Mouse (Mus musculus) olfactory bulb, adult 2 months (tissue): ENCODE data around the gene Vsir. TPM values are rescaled to one million over a fixed set of nuclear protein-coding genes. Genes with fewer than 3 reads are reported as not detected.

Source experiments
- H3K27ac ChIP-seq: fragments of 200-500 bp; 2 replicates; pipeline ENCODE4 v1.5.1; 2012; ENCODE audit warnings: low read depth, low read length; ENCODE audit not compliant: insufficient read depth
- H3K4me1 ChIP-seq: fragments of 200-500 bp; 2 replicates; pipeline ENCODE4 v1.6.1; 2012; ENCODE audit warnings: low read length; ENCODE audit not compliant: control insufficient read depth, insufficient read depth
- H3K4me3 ChIP-seq: fragments of 200-500 bp; 2 replicates; pipeline ENCODE4 v1.5.1; 2012; ENCODE audit warnings: mild to moderate bottlenecking, low read depth, low read length, moderate library complexity; ENCODE audit not compliant: insufficient read depth
- CTCF ChIP-seq: fragments of 200-500 bp; IDR thresholded peaks from 2 replicates; pipeline ENCODE4 v1.5.1; 2012; ENCODE audit warnings: low read depth, mild to moderate bottlenecking, low read length, moderate library complexity; ENCODE audit not compliant: insufficient read depth
- POLR2A ChIP-seq: fragments of 200-500 bp; IDR thresholded peaks from 2 replicates; pipeline ENCODE4 v1.6.1; 2012; ENCODE audit warnings: mild to moderate bottlenecking, low read depth, low read length, moderate library complexity; ENCODE audit not compliant: insufficient read depth
- WGBS: fragments of 180-500 bp; shearing (Covaris S2); methylation state at CpG from one replicate; pipeline ENCODE4 v1.1.7; 2018; 5-methylcytosine and 5-hydroxymethylcytosine counted together
- polyA plus RNA-seq: library from polyadenylated mRNA; stranded (reverse); fragments of >200 nt; gene quantifications from 2 replicates; pipeline ENCODE4 v1.2.4, GENCODE M21; 2012; ENCODE audit warnings: low replicate concordance; ENCODE audit not compliant: missing spikeins, insufficient read depth, insufficient read length

Vsir gene
- polyA plus RNA-seq, 1 experiment: not detected

- TF ChIP-seq CTCF (no peak), POLR2A (no peak)
- 87% methylated on average over 6 of the region's 6 CpGs for WGBS
Observed at GRCm38 (mm10) chr10:60373543-60373936, 26.9 kb downstream of the Vsir start.

GRCm38 (mm10) chr10:60373937-60374578 lies 27.4 kb downstream of the Vsir start:
- Histone ChIP-seq H3K4me3 (no peak overlapping the region), H3K4me1 (peaks cover 13% of the 10 kb centered on the region; the same call in 1 of the 2 replicates), H3K27ac (no peak overlapping the region)
- TF ChIP-seq CTCF (no peak), POLR2A (no peak)
- 67% methylated on average over 8 of the region's 8 CpGs for WGBS

More at GRCm38 (mm10) chr10:60373543-60373936, 26.9 kb downstream of the Vsir start:
- no peak overlapping the region for H3K4me3 ChIP-seq
- no peak overlapping the region for H3K27ac ChIP-seq
- H3K4me1 ChIP-seq: peaks cover 13% of the 10 kb centered on the region; the same call in 1 of the 2 replicates

GRCm38 (mm10) chr10:60376704-60377103 lies 30.1 kb downstream of the Vsir start:
- WGBS: 93% methylated on average over 16 of the region's 16 CpGs
- TF ChIP-seq CTCF (no peak), POLR2A (no peak)

GRCm38 (mm10) chr10:60379419-60379957 lies 32.8 kb downstream of the Vsir start:
- WGBS: 74% methylated on average over 9 of the region's 9 CpGs
- H3K27ac ChIP-seq: no peak overlapping the region
- no peaks in the 10 kb centered on the region; the same call in 1 of the 2 replicates for H3K4me1 ChIP-seq
- no peak overlapping the region for H3K4me3 ChIP-seq
- no peak for TF ChIP-seq POLR2A
- TF ChIP-seq CTCF: no peak

More at GRCm38 (mm10) chr10:60376704-60377103, 30.1 kb downstream of the Vsir start:
- no peak overlapping the region for H3K4me3 ChIP-seq
- peaks cover 6% of the 10 kb centered on the region for H3K4me1 ChIP-seq
- no peak overlapping the region for H3K27ac ChIP-seq

GRCm38 (mm10) chr10:60380229-60380628 lies 33.6 kb downstream of the Vsir start:
- H3K27ac ChIP-seq: no peak overlapping the region
- TF ChIP-seq POLR2A: no peak
- no peak for TF ChIP-seq CTCF
- H3K4me3 ChIP-seq: no peak overlapping the region
- no peaks in the 10 kb centered on the region; the same call in 1 of the 2 replicates for H3K4me1 ChIP-seq
- 91% methylated on average over 3 of the region's 3 CpGs for WGBS

GRCm38 (mm10) chr10:60381142-60381925 lies 34.7 kb downstream of the Vsir start:
- TF ChIP-seq POLR2A (no peak), CTCF (no peak)
- 78% methylated on average over 10 of the region's 10 CpGs for WGBS
- no peak overlapping the region for H3K27ac ChIP-seq
- no peaks in the 10 kb centered on the region; the same call in 1 of the 2 replicates for H3K4me1 ChIP-seq
- H3K4me3 ChIP-seq: no peak overlapping the region

- Histone ChIP-seq H3K27ac (no peak overlapping the region), H3K4me1 (0 out of 2 replicates have a peak, but pooled peaks cover 4% of the 10 kb centered on the region), H3K4me3 (no peak overlapping the region)
- TF ChIP-seq POLR2A (no peak), CTCF (no peak)
- WGBS: 94% methylated on average over 2 of the region's 2 CpGs
Observed at GRCm38 (mm10) chr10:60388332-60388731, 41.7 kb downstream of the Vsir start.

- 55% methylated on average over 9 of the region's 9 CpGs for WGBS
- 0 out of 2 replicates have a peak, but pooled peaks cover 4% of the 10 kb centered on the region for H3K4me1 ChIP-seq
- no peak for TF ChIP-seq POLR2A
- no peak for TF ChIP-seq CTCF
Observed at GRCm38 (mm10) chr10:60389447-60389865, 42.8 kb downstream of the Vsir start.

More at GRCm38 (mm10) chr10:60389447-60389865, 42.8 kb downstream of the Vsir start:
- Histone ChIP-seq H3K4me3 (no peak overlapping the region), H3K27ac (no peak overlapping the region)
